Mouse (Mus musculus) embryonic facial prominence, embryonic 12.5 days (tissue): ENCODE data around the gene Slc5a1. TPM values are rescaled to one million over a fixed set of nuclear protein-coding genes. Genes with fewer than 3 reads are reported as not detected.

ENCODE experiments used
- ATAC-seq: fragments of 200-750 bp; cut with Nextera tagmentation; 2 replicates; pipeline ENCODE4 v1.8.0; 2017; ENCODE audit not compliant: insufficient number of reproducible peaks, insufficient read depth, low FRiP score, low TSS enrichment
- H3K27ac ChIP-seq: fragments of 300-500 bp; sonication (generic); 2 replicates; pipeline ENCODE4 v1.5.1; 2016; ENCODE audit warnings: mild to moderate bottlenecking
- H3K27me3 ChIP-seq: fragments of 300-500 bp; sonication (generic); 2 replicates; pipeline ENCODE4 v1.6.1; 2016; ENCODE audit warnings: mild to moderate bottlenecking, moderate library complexity
- H3K36me3 ChIP-seq: fragments of 300-500 bp; sonication (generic); 2 replicates; pipeline ENCODE4 v1.6.1; 2016; ENCODE audit warnings: mild to moderate bottlenecking
- H3K4me1 ChIP-seq: fragments of 300-500 bp; sonication (generic); 2 replicates; pipeline ENCODE4 v1.6.1; 2016
- H3K4me2 ChIP-seq: fragments of 300-500 bp; sonication (generic); replicated peaks from 2 replicates; pipeline ENCODE4 v1.6.1; 2016; ENCODE audit warnings: mild to moderate bottlenecking, moderate library complexity
- H3K4me3 ChIP-seq: fragments of 300-500 bp; sonication (generic); 2 replicates; pipeline ENCODE4 v1.5.1; 2016; ENCODE audit warnings: mild to moderate bottlenecking
- H3K9ac ChIP-seq: fragments of 300-500 bp; sonication (generic); 2 replicates; pipeline ENCODE4 v1.6.1; 2016; ENCODE audit warnings: mild to moderate bottlenecking, moderate library complexity
- H3K9me3 ChIP-seq: fragments of 300-500 bp; sonication (generic); 2 replicates; pipeline ENCODE4 v1.6.1; 2016; ENCODE audit warnings: mild to moderate bottlenecking, moderate library complexity
- WGBS: fragments of 180-500 bp; shearing (Covaris S2); methylation state at CpG from one replicate; pipeline ENCODE4 v1.1.7; 2016; 5-methylcytosine and 5-hydroxymethylcytosine counted together
- polyA plus RNA-seq: library from polyadenylated mRNA; unstranded; fragments of >200 nt; fragmentation: Nextera tagmentation; extraction: Ambion mirVana; gene quantifications from 2 replicates; pipeline ENCODE4 v1.2.1, GENCODE M21; 2016

Gene Slc5a1
- polyA plus RNA-seq, 1 experiment from 2014 or later = not detected

- no peak overlapping the region for H3K4me2 ChIP-seq
- H3K27me3 ChIP-seq = no peaks in the 10 kb centered on the region
- H3K4me3 ChIP-seq = no peak overlapping the region
- no peaks in the 10 kb centered on the region for H3K36me3 ChIP-seq
- ATAC-seq = no peak
- H3K9me3 ChIP-seq = no peaks in the 10 kb centered on the region
- H3K4me1 ChIP-seq = no peaks in the 10 kb centered on the region; the same call in 1 of the 2 replicates
- H3K9ac ChIP-seq = no peak overlapping the region
- 48% methylated on average over 1 of the region's 1 CpGs for WGBS
- H3K27ac ChIP-seq = no peak overlapping the region
Observed at GRCm38 (mm10) chr5:33200071-33200470, 96.1 kb downstream of the Slc5a1 start.

GRCm38 (mm10) chr5:33201697-33202096 is 97.7 kb downstream of the Slc5a1 start:
- Histone ChIP-seq H3K27me3 (no peaks in the 10 kb centered on the region), H3K9ac (no peak overlapping the region), H3K36me3 (no peaks in the 10 kb centered on the region), H3K4me2 (no peak overlapping the region), H3K4me1 (no peaks in the 10 kb centered on the region; the same call in 1 of the 2 replicates), H3K4me3 (no peak overlapping the region), H3K9me3 (no peaks in the 10 kb centered on the region), H3K27ac (no peak overlapping the region)
- no peak for ATAC-seq
- 73% methylated on average over 13 of the region's 13 CpGs for WGBS

- H3K4me1 ChIP-seq = no peaks in the 10 kb centered on the region; the same call in 1 of the 2 replicates
- no peak for ATAC-seq
Observed at GRCm38 (mm10) chr5:33202516-33203170, 98.6 kb downstream of the Slc5a1 start.

GRCm38 (mm10) chr5:33203171-33203565 is 99.1 kb downstream of the Slc5a1 start:
- no peak for ATAC-seq
- no peak overlapping the region for H3K9ac ChIP-seq
- H3K27ac ChIP-seq = no peak overlapping the region
- H3K4me3 ChIP-seq = no peak overlapping the region
- no peaks in the 10 kb centered on the region for H3K36me3 ChIP-seq
- no peak overlapping the region for H3K4me2 ChIP-seq
- no peaks in the 10 kb centered on the region for H3K27me3 ChIP-seq
- H3K4me1 ChIP-seq = no peaks in the 10 kb centered on the region; the same call in 1 of the 2 replicates
- 79% methylated on average over 6 of the region's 6 CpGs for WGBS
- H3K9me3 ChIP-seq = no peaks in the 10 kb centered on the region

More at GRCm38 (mm10) chr5:33202516-33203170, 98.6 kb downstream of the Slc5a1 start:
- Histone ChIP-seq H3K27me3 (no peaks in the 10 kb centered on the region), H3K9me3 (no peaks in the 10 kb centered on the region), H3K27ac (no peak overlapping the region), H3K36me3 (no peaks in the 10 kb centered on the region), H3K4me2 (no peak overlapping the region), H3K4me3 (no peak overlapping the region), H3K9ac (no peak overlapping the region)
- 87% methylated on average over 13 of the region's 13 CpGs for WGBS

GRCm38 (mm10) chr5:33203691-33204242 is 99.7 kb downstream of the Slc5a1 start:
- Histone ChIP-seq H3K27ac (no peak overlapping the region), H3K27me3 (no peaks in the 10 kb centered on the region), H3K9ac (no peak overlapping the region), H3K36me3 (no peaks in the 10 kb centered on the region), H3K4me2 (peak overlapping the region; percentile 43), H3K4me1 (no peaks in the 10 kb centered on the region; the same call in 1 of the 2 replicates), H3K9me3 (no peaks in the 10 kb centered on the region), H3K4me3 (peak overlapping the region; percentile 9; the same call in 1 of the 2 replicates)
- 14% methylated on average over 9 of the region's 9 CpGs for WGBS
- peak; percentile 56; the same call in 1 of the 2 replicates for ATAC-seq

GRCm38 (mm10) chr5:33204284-33204683 is 100.3 kb downstream of the Slc5a1 start:
- no peak overlapping the region for H3K4me3 ChIP-seq
- H3K9me3 ChIP-seq = no peaks in the 10 kb centered on the region
- H3K27me3 ChIP-seq = no peaks in the 10 kb centered on the region
- ATAC-seq = no peak
- H3K36me3 ChIP-seq = no peaks in the 10 kb centered on the region
- WGBS = 74% methylated on average over 7 of the region's 7 CpGs
- H3K27ac ChIP-seq = no peak overlapping the region
- H3K4me1 ChIP-seq = no peaks in the 10 kb centered on the region; the same call in 1 of the 2 replicates
- H3K9ac ChIP-seq = no peak overlapping the region
- H3K4me2 ChIP-seq = peak overlapping the region; percentile 43; the same call in 1 of the 2 replicates

GRCm38 (mm10) chr5:33206328-33206727 is 102.3 kb downstream of the Slc5a1 start:
- H3K9me3 ChIP-seq = no peaks in the 10 kb centered on the region
- 86% methylated on average over 7 of the region's 7 CpGs for WGBS
- H3K9ac ChIP-seq = no peak overlapping the region
- H3K4me2 ChIP-seq = no peak overlapping the region
- H3K27ac ChIP-seq = no peak overlapping the region
- no peak overlapping the region for H3K4me3 ChIP-seq
- no peaks in the 10 kb centered on the region for H3K36me3 ChIP-seq
- ATAC-seq = no peak
- no peaks in the 10 kb centered on the region; the same call in 1 of the 2 replicates for H3K4me1 ChIP-seq
- no peaks in the 10 kb centered on the region for H3K27me3 ChIP-seq

GRCm38 (mm10) chr5:33207136-33207535 is 103.1 kb downstream of the Slc5a1 start:
- no peaks in the 10 kb centered on the region for H3K36me3 ChIP-seq
- H3K9me3 ChIP-seq = no peaks in the 10 kb centered on the region
- WGBS = 55% methylated on average over 9 of the region's 9 CpGs
- H3K4me2 ChIP-seq = no peak overlapping the region
- ATAC-seq = no peak
- H3K27me3 ChIP-seq = no peaks in the 10 kb centered on the region
- H3K9ac ChIP-seq = no peak overlapping the region
- no peak overlapping the region for H3K27ac ChIP-seq
- no peak overlapping the region for H3K4me3 ChIP-seq
- no peaks in the 10 kb centered on the region; the same call in 1 of the 2 replicates for H3K4me1 ChIP-seq

- Histone ChIP-seq H3K4me1 (no peaks in the 10 kb centered on the region; the same call in 1 of the 2 replicates), H3K4me3 (no peak overlapping the region), H3K27me3 (no peaks in the 10 kb centered on the region), H3K27ac (no peak overlapping the region), H3K4me2 (no peak overlapping the region), H3K9ac (no peak overlapping the region), H3K36me3 (no peaks in the 10 kb centered on the region), H3K9me3 (no peaks in the 10 kb centered on the region)
- no peak for ATAC-seq
- WGBS = 68% methylated on average over 14 of the region's 14 CpGs
Observed at GRCm38 (mm10) chr5:33208533-33209245, 104.7 kb downstream of the Slc5a1 start.

- no peak overlapping the region for H3K27ac ChIP-seq
- no peak overlapping the region for H3K9ac ChIP-seq
- H3K36me3 ChIP-seq = no peaks in the 10 kb centered on the region
- WGBS = 85% methylated on average over 3 of the region's 3 CpGs
- H3K4me2 ChIP-seq = no peak overlapping the region
- no peaks in the 10 kb centered on the region for H3K4me1 ChIP-seq
- H3K27me3 ChIP-seq = no peaks in the 10 kb centered on the region
- no peak for ATAC-seq
- no peak overlapping the region for H3K4me3 ChIP-seq
- H3K9me3 ChIP-seq = no peaks in the 10 kb centered on the region
Observed at GRCm38 (mm10) chr5:33210515-33210914, 106.5 kb downstream of the Slc5a1 start.

GRCm38 (mm10) chr5:33211254-33211653 is 107.2 kb downstream of the Slc5a1 start:
- no peak overlapping the region for H3K9ac ChIP-seq
- WGBS = 78% methylated on average over 5 of the region's 5 CpGs

More at GRCm38 (mm10) chr5:33211254-33211653, 107.2 kb downstream of the Slc5a1 start:
- Histone ChIP-seq H3K4me3 (no peak overlapping the region), H3K27me3 (no peaks in the 10 kb centered on the region), H3K4me2 (no peak overlapping the region), H3K27ac (no peak overlapping the region), H3K9me3 (no peaks in the 10 kb centered on the region), H3K36me3 (no peaks in the 10 kb centered on the region), H3K4me1 (no peaks in the 10 kb centered on the region)
- no peak for ATAC-seq
